Mouse (Mus musculus) ZHBTc4 (cell line): Measurements from ENCODE around the gene Ddx21.
"Not testable (repeated sequence)": the region's sequence is repeated elsewhere in the genome, so short reads cannot be mapped to it uniquely, and the experiment has no call there.

Experiments used
- DNase-seq: peaks from one replicate; pipeline ENCODE4 v3.0.0-alpha.2; 2011; ENCODE audit warnings: low read depth, low spot score

Gene Ddx21

GRCm38 (mm10) chr10:62602177-62603040 lies at the start of gene Ddx21:
Gene Ddx21 (minus strand): TSS chr10:62602281.
- peak; percentile 97 for DNase-seq

DNA sequence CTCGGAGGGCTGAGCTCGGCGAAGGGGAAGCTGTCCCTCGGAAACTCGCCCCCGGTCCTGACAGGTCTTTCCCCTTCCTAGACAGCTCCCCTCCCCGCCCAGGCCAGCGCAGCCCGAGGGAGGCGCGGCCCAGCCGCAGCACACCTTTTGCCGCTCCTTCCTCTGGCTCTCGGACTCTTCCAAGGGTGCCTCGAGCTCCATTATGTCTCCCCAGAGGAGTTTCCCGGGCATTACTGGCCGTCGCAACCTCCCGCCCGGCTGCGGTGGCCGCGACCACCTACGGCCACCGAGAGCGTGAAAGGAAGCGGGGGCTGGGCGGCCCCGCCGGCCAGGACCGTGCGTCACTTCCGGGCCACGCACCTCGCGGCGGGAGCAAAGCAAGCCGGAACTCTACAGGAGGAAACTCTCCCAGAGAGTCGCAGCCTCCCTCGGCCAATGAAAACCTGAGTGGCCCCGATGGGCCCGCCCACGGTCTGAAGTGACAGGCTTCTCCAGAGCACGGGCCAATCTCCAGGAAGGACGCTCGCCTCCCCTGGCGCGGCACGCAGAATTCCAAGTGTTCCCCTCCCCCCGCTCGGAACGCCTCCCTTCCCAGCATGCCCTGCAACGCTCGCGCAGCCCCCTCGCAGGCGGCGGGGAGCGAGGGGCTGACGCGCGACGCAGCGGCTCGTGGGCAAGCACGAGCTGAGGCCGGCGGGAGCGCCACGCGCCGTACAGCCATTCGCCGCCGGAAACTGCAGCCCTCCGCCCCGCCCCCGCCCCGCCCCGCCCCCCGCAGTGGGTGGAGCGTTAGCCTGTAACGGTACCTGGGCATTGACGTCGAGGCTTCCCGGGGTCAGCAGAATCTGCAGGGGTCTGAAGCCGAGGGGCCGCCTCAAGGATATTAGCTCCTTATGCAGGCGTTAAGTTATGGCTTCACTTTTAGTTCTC lies 49.1 kb upstream of the Ddx21 start, which contains the start of gene Ddx50:
Ddx50 (minus strand) TSS at position 338 of the 930 bp plus-strand sequence.
- peak; percentile 100 for DNase-seq

DNA sequence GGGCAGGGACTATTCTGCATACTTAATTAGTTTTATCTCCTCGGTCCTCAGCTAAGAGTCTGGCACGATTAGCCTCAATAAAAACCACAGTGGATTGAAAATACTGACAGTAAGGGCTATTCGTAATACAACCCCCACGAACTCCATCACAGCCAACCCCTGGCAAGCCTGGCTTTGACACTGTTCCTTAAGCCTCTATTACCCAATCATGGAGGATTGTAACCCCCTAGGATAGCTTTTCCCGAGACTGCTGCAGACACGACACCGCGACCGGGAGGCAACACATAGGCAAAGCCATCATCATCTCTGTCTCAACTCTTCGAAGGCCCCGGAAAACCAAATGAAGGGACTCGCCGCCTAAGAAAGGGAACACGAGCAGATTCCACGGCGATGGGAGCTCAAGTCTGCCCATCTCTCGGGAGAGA lies 48.3 kb upstream of the Ddx21 start:
- no peak for DNase-seq

DNA sequence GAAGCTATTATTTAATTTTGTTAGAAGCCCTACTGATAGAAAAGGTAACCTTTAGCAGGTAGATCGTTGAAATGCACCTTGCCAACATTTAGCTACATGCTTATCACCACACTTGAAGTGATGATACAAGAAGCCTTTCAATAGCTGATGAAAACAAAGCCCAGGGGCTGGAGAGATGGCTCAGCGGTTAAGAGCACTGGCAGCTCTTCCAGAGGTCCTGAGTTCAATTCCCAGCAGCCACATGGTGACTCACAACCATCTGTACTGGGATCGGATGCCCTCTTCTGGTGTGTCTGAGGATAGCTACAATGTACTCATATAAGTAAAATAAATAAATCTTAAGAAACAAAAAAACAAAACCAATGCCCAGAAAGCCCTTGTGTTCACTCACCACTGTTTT lies 2.1 kb upstream of the Ddx21 start:
- no peak for DNase-seq

- no peak for DNase-seq
Measured at GRCm38 (mm10) chr10:62603233-62604030, 1.4 kb upstream of the Ddx21 start.

DNA sequence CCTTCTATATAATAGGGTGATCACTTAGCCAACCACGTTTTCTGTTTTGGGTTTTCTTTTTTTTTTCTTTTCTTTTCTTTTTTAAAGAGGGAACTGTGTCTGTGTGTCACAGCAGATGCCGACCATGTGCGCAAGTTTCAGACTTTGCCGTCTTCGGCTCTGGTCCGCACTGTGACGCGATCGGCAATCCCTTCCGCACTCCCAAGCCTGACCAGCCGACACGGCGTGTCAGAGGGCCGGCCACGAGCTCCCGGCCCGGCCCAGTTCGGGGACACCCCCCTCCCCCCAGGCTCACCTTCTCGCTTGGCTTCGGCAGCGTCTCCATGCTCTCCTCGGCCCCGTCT lies 276 bp downstream of the Ddx21 start:
- DNase-seq: no peak

DNA sequence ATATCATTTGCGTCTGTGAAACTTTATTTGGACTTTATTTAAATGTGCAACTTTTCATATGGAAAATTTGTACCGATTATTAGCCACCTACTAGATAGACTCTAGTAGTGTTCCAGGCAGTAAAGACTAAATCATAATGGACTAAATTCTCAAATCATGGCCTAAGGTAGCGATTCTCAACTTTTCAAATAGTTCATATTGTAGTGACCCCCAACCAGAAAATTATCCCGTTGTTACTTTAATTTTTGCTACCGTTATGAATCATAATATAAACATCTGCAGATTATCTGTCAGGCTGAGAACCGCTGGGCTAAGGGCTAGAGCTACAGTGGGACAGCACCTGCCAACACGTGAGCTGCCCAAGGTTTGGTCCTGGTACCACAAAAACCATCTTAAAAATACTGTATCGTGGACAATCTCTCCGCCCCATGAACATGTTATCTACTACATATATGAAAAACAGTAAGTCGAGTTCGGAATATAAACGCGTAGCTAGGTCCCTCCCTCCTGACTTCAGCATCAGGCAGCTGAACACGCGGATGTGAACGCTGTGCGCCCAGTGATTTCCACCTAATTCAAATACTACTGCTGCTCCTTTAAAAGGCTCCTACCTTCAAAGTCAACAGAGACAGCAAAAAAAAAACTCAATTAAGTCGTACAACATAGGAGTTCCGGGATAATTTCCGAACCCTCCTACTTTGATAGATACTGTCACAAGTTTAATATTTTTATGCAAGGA lies 859 bp downstream of the Ddx21 start:
- peak; percentile 29 for DNase-seq

DNA sequence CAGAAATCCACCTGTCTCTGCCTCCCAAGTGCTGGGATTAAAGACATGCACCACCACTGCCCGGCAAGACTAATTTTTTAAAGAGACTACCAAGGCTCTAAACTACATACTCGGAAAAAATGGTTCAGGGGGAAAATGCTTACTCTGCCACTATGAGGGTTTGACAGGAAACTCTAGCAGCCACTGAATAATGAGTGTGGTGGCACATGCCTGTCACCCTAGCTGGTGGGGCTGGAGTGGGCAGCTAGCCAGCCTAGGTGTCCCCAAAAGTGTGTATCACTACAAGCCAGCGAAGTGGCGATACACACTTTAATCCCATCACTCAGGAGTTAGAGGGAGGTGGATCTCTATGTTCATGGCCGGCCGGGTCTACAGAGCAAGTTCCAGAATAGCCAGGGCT lies 2.0 kb downstream of the Ddx21 start:
- DNase-seq: no peak

DNA sequence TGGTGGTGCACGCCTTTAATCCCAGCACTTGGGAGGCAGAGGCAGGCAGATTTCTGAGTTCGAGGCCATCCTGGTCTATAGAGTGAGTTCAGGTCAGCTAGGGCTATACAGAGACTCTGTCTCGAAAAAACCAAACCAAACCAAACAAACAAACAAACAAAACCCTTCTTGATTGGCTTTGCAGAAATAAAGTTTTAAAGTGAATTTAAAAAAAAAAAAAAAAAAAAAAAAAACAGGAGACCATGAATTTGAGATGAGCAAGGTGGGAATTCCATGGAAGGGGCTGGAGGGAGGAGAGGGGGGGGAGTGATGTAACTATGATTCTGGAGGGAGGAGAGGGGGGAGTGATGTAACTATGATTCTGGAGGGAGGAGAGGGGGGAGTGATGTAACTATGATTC lies 2.8 kb downstream of the Ddx21 start:
- DNase-seq: not testable (repeated sequence)

GRCm38 (mm10) chr10:62592496-62592895 lies 9.6 kb downstream of the Ddx21 start:
- DNase-seq: no peak

- DNase-seq: peak; percentile 95
Measured at GRCm38 (mm10) chr10:62590200-62590599, 11.9 kb downstream of the Ddx21 start.

- no peak for DNase-seq
Measured at GRCm38 (mm10) chr10:62588616-62589015, 13.5 kb downstream of the Ddx21 start.

GRCm38 (mm10) chr10:62583245-62583644 lies 18.8 kb downstream of the Ddx21 start:
- no peak for DNase-seq

- DNase-seq: peak; percentile 26
Measured at GRCm38 (mm10) chr10:62582701-62583100, 19.4 kb downstream of the Ddx21 start.

GRCm38 (mm10) chr10:62582263-62582662 lies 19.8 kb downstream of the Ddx21 start:
- no peak for DNase-seq

- not testable (repeated sequence) for DNase-seq
Measured at GRCm38 (mm10) chr10:62579129-62579528, 23.0 kb downstream of the Ddx21 start.

- DNase-seq: peak; percentile 99
Measured at GRCm38 (mm10) chr10:62578338-62579100, 23.6 kb downstream of the Ddx21 start, which contains the start of gene Kif1bp. Gene Kif1bp (minus strand): TSS chr10:62578457.

- peak; percentile 70 for DNase-seq
Measured at GRCm38 (mm10) chr10:62577673-62578337, 24.3 kb downstream of the Ddx21 start.

- no peak for DNase-seq
Measured at GRCm38 (mm10) chr10:62575001-62575400, 27.1 kb downstream of the Ddx21 start.
